ENCODE assay signal across 28 mouse cellular contexts in genomic region chr12:11362435-11362834, GRCm38 (mm10).
DNase-seq lines count a peak whose midpoint lies in the region; ATAC-seq lines count a peak whose summit lies in the region.
"Had no signal": no experiment of that assay in that cellular context is flagged by ENCODE, and none has a peak within 500 bp of the region (broad histone marks: within the 10 kb centered on the region; RNA-seq: fewer than 3 reads in every experiment).

No protein-coding gene starts in this region.

- no peak overlapping the region for H3K4me2 ChIP-seq in hindbrain, embryonic 11.5 days (replicated peaks; ENCODE audit: low read depth, low read length)
- H3K4me2 ChIP-seq in hindbrain, embryonic 12.5 days (replicated peaks): no peak overlapping the region
- H3K4me2 ChIP-seq in midbrain, embryonic 14.5 days (ENCODE audit: low read length): no peak overlapping the region
- no peak overlapping the region for H3K4me2 ChIP-seq in midbrain, embryonic 11.5 days
- H3K4me2 ChIP-seq: embryonic facial prominence, embryonic 12.5 days; heart, embryonic 13.5 days; intestine, embryonic 15.5 days; limb, embryonic 13.5 days; liver, embryonic 11.5 days; lung, embryonic 15.5 days had no signal

- no peak overlapping the region for H3K27ac ChIP-seq in hindbrain, embryonic 11.5 days (ENCODE audit: low read depth, low read length)
- no peak overlapping the region for H3K27ac ChIP-seq in hindbrain, embryonic 12.5 days
- no peak overlapping the region for H3K27ac ChIP-seq in midbrain, embryonic 14.5 days (replicated peaks; ENCODE audit: low read depth, low read length)
- H3K27ac ChIP-seq in midbrain, embryonic 11.5 days (ENCODE audit: low read depth, low read length): no peak overlapping the region
- H3K27ac ChIP-seq: embryonic facial prominence, embryonic 12.5 days; heart, embryonic 13.5 days; intestine, embryonic 15.5 days; layer of hippocampus, adult 2 months; limb, embryonic 13.5 days; lung, embryonic 15.5 days had no signal

- H3K9ac ChIP-seq in hindbrain, embryonic 11.5 days (ENCODE audit: low read depth, low read length): no peak overlapping the region
- H3K9ac ChIP-seq in hindbrain, embryonic 12.5 days: no peak overlapping the region
- H3K9ac ChIP-seq in midbrain, embryonic 14.5 days (replicated peaks; ENCODE audit: low read length): no peak overlapping the region
- no peak overlapping the region for H3K9ac ChIP-seq in midbrain, embryonic 11.5 days (ENCODE audit: low read length)
- H3K9ac ChIP-seq: embryonic facial prominence, embryonic 12.5 days; heart, embryonic 13.5 days; intestine, embryonic 15.5 days; limb, embryonic 13.5 days; lung, embryonic 15.5 days had no signal

- peak; percentile 25 to 42 for DNase-seq in cerebellum, postnatal 10 days
- no peak for DNase-seq in cerebellum, adult 11 months
- DNase-seq in hindbrain, embryonic 11.5 days (ENCODE audit: low spot score): peak; percentile 6
- peak; percentile 67 for DNase-seq in midbrain, embryonic 14.5 days
- no peak for DNase-seq in midbrain, embryonic 11.5 days (ENCODE audit: low spot score, missing footprints)
- DNase-seq in frontal cortex, postnatal 36 days (ENCODE audit: low spot score in 2 of 2): no peak
- DNase-seq: adrenal gland, adult 2 months; adrenal gland, postnatal 36 days; cerebellum, adult 9-10 months; embryo, embryonic 11 days; gastrocnemius, postnatal 10 days; heart, postnatal 10 days; kidney, adult 2 months; kidney, postnatal 36 days; right cerebral cortex, adult 18-20 months; spleen, adult 18-20 months; thymus, postnatal 14 days had no signal

- no peaks in the 10 kb centered on the region for H3K27me3 ChIP-seq in hindbrain, embryonic 11.5 days (ENCODE audit: control insufficient read depth, insufficient read depth, low read length)
- H3K27me3 ChIP-seq in hindbrain, embryonic 12.5 days: no peaks in the 10 kb centered on the region
- H3K27me3 ChIP-seq in midbrain, embryonic 14.5 days (ENCODE audit: control insufficient read depth, insufficient read depth, low read length): no peaks in the 10 kb centered on the region
- H3K27me3 ChIP-seq in midbrain, embryonic 11.5 days (ENCODE audit: control insufficient read depth, insufficient read depth, low read length): no peaks in the 10 kb centered on the region
- H3K27me3 ChIP-seq: CH12.LX; embryonic facial prominence, embryonic 12.5 days; heart, embryonic 13.5 days; intestine, embryonic 15.5 days; limb, embryonic 13.5 days; lung, embryonic 15.5 days had no signal

- 79% methylated on average over 6 of the region's 6 CpGs for WGBS in hindbrain, embryonic 11.5 days
- WGBS in hindbrain, embryonic 12.5 days: 73% methylated on average over 6 of the region's 6 CpGs
- 80% methylated on average over 6 of the region's 6 CpGs for WGBS in midbrain, embryonic 14.5 days
- 91% methylated on average over 6 of the region's 6 CpGs for WGBS in midbrain, embryonic 11.5 days

- H3K9me3 ChIP-seq in hindbrain, embryonic 11.5 days (ENCODE audit: control insufficient read depth, low read length): no peaks in the 10 kb centered on the region
- H3K9me3 ChIP-seq in hindbrain, embryonic 12.5 days (replicated peaks): no peaks in the 10 kb centered on the region
- H3K9me3 ChIP-seq in midbrain, embryonic 14.5 days (ENCODE audit: control insufficient read depth, low read length): no peaks in the 10 kb centered on the region
- H3K9me3 ChIP-seq in midbrain, embryonic 11.5 days (ENCODE audit: control insufficient read depth, low read length): no peaks in the 10 kb centered on the region
- H3K9me3 ChIP-seq: embryonic facial prominence, embryonic 12.5 days; heart, embryonic 13.5 days; intestine, embryonic 15.5 days; limb, embryonic 13.5 days; lung, embryonic 15.5 days; megakaryocyte, embryonic 14.5 days had no signal

- H3K36me3 ChIP-seq in hindbrain, embryonic 11.5 days (ENCODE audit: control insufficient read depth, insufficient read depth, low read length): no peaks in the 10 kb centered on the region
- H3K36me3 ChIP-seq in hindbrain, embryonic 12.5 days: no peaks in the 10 kb centered on the region
- no peaks in the 10 kb centered on the region for H3K36me3 ChIP-seq in midbrain, embryonic 14.5 days (ENCODE audit: control insufficient read depth, insufficient read depth, low read length)
- no peaks in the 10 kb centered on the region for H3K36me3 ChIP-seq in midbrain, embryonic 11.5 days (ENCODE audit: control insufficient read depth, insufficient read depth, low read length)
- H3K36me3 ChIP-seq: embryonic facial prominence, embryonic 12.5 days; heart, embryonic 13.5 days; intestine, embryonic 15.5 days; limb, embryonic 13.5 days; lung, embryonic 15.5 days had no signal

- no peak for ATAC-seq in hindbrain, embryonic 11.5 days (ENCODE audit: low FRiP score)
- no peak for ATAC-seq in hindbrain, embryonic 12.5 days (ENCODE audit: low FRiP score)
- ATAC-seq in midbrain, embryonic 14.5 days (ENCODE audit: low FRiP score, low TSS enrichment): no peak
- no peak for ATAC-seq in midbrain, embryonic 11.5 days (ENCODE audit: low FRiP score)
- ATAC-seq: activated CD4-positive, CD25-positive, alpha-beta regulatory T cell, adult 4 months; intestine, embryonic 15.5 days had no signal

- no peaks in the 10 kb centered on the region for H3K4me1 ChIP-seq in hindbrain, embryonic 11.5 days (replicated peaks; ENCODE audit: control insufficient read depth, insufficient read depth, low read length)
- 0 out of 2 replicates have a peak, but pooled peaks cover 3% of the 10 kb centered on the region for H3K4me1 ChIP-seq in hindbrain, embryonic 12.5 days
- H3K4me1 ChIP-seq in midbrain, embryonic 14.5 days (ENCODE audit: control insufficient read depth, insufficient read depth, low read length): no peaks in the 10 kb centered on the region
- no peaks in the 10 kb centered on the region for H3K4me1 ChIP-seq in midbrain, embryonic 11.5 days (ENCODE audit: control insufficient read depth, insufficient read depth, low read length)
- H3K4me1 ChIP-seq: embryonic facial prominence, embryonic 12.5 days; intestine, embryonic 15.5 days; limb, embryonic 13.5 days; lung, embryonic 15.5 days had no signal

- H3K4me3 ChIP-seq in hindbrain, embryonic 11.5 days (ENCODE audit: low read depth, low read length): no peak overlapping the region
- H3K4me3 ChIP-seq in hindbrain, embryonic 12.5 days: no peak overlapping the region
- H3K4me3 ChIP-seq in midbrain, embryonic 14.5 days (replicated peaks; ENCODE audit: low read depth, low read length): no peak overlapping the region
- no peak overlapping the region for H3K4me3 ChIP-seq in midbrain, embryonic 11.5 days (ENCODE audit: low read depth, low read length)
- H3K4me3 ChIP-seq: embryonic facial prominence, embryonic 12.5 days; heart, embryonic 13.5 days; intestine, embryonic 15.5 days; layer of hippocampus, adult 2 months; limb, embryonic 13.5 days; lung, embryonic 15.5 days; megakaryocyte, embryonic 14.5 days had no signal

Comparison
In these comparisons a context has a peak if more than half of its experiments do, and no peak if none do; other contexts are left out.
1. DNase-seq: peak in cerebellum, postnatal 10 days (2 of 2), hindbrain, embryonic 11.5 days (single experiment) and midbrain, embryonic 14.5 days (single experiment); none in cerebellum, adult 11 months (single experiment), midbrain, embryonic 11.5 days (single experiment) and frontal cortex, postnatal 36 days (0 of 2).